Mouse (Mus musculus) adrenal gland, postnatal 4 days (tissue): ENCODE results near the gene BC024978. TPM values are rescaled to one million over a fixed set of nuclear protein-coding genes. Genes with fewer than 3 reads are reported as not detected.
A peak's percentile ranks its signal among the peaks of the same experiment; 100 is the strongest.

Experiments used
- DNase-seq, 2 experiments: peaks; one replicate each; pipeline ENCODE4 v3.0.0; 2021 to 2022; ENCODE audit warnings: low spot score in 2 of 2, mixed read lengths in 2 of 2
- microRNA-seq: library from miRNA; unstranded; fragments of <30 nt; microRNA quantifications from one replicate; pipeline ENCODE4 v1.2.0, GENCODE M21; 2021
- total RNA-seq, 2 experiments: library from RNA; stranded (reverse); gene quantifications; 2 replicates each; pipeline ENCODE4 v1.2.3; 2021

Gene BC024978
- total RNA-seq, 2 experiments from 2014 or later: 19.2 to 22.7 TPM

DNA sequence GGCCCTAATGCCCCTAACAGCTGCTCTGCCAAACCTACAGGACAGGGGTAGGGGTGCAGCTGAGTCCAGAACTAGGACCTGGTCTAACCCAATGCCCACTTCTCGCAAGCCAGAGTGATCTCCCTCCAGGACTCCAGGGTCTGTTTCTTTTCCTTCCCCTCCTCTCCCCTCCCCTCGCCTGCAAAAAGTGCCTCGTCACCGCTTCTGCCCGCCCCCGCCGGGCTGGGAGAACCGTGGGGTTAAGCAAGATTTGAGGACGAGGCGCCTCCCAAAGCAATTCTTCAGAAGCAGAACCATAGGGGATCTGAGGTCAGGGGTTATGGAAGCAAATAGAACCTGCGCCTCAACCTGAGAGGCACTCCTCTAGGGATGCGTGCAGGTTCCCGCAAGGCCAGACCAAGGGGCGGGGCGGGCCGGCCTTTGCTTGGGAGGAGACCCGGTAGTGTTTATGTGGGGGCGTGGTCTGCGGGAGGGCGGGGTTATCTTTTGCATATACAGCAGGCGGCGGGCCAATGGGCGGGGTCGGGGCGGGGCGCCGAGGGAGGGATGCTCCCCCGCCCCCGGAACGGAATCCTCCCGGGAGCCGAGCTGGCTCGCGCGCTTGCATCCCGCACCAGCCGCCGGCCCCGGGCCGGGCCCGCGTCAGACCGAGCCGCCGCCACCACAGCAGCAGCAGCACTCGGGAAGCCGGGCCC is 62.8 kb downstream of the BC024978 start, which contains the start of gene Numbl:
TSS of gene Numbl (plus strand) at position 229 of the 695 bp plus-strand sequence.
- peak; percentile 84 to 90 for DNase-seq

DNA sequence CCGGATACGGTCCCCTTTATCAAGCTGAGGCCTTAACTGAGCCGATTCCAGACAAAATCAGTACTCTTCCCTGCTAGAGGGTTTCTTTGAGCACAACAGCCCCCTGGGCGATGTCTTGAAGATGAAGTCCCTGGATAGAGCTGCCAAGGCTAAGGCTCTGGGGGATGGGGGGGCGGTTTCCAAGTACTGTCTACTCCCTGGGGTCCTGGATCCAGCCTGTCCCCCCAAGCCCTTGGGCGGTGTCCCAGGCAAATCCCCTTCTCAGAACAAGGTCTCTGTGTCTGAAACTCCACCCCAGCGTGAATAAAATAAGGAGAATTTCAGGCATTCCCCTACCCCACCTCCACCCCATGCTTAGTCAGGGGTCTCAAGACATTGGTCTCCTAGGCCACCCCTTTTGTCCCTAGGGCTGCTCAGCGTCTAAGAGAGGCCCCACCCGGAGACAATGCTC is 63.7 kb downstream of the BC024978 start:
- DNase-seq: no peak

DNA sequence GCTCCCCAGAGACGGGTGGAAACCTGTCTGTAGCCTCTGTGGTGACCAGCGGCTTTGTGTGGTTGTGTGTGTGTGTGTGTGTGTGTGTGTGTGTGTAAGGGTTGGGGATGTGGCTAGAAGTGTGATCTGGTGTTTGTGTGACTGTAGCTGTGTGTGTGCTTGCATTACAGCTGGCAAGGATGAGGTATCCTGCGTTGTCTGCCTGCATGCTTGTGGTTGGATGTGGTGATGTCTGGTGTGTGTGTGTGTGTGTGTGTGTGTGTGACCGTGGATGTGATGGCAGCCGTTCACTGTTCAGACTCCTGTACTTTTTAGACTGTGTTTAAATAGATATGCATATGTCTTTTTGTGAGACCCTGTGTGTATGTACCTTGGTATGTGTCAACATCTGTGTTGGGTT is 64.2 kb downstream of the BC024978 start:
- no peak for DNase-seq

Small RNA genes within 50 kb of the gene (microRNA-seq; reads per million reads assigned to microRNA genes)
- gene Mir1191 (not detected), gene Mir3101 (1.1 reads per million)

Other genes starting within 250 kb of the BC024978 start
- gene Cyp2a12, start 166.7 kb upstream of the BC024978 start, total RNA-seq: 10 to 100 TPM in 1 of 2 experiments, 1 to 10 TPM in 1; 2.1 to 16.2 TPM
- gene Cyp2f2, start 75.9 kb upstream of the BC024978 start, total RNA-seq: 100 to 1,000 TPM; 148 to 161 TPM
- gene Cyp2t4, start 42.1 kb upstream of the BC024978 start, total RNA-seq: not detected
- 100 to 1,000 TPM; 106 to 111 TPM for gene Egln2, start 29.0 kb upstream of the BC024978 start, total RNA-seq
- 10 to 100 TPM; 53.3 to 60.8 TPM for gene Rab4b, start 16.9 kb upstream of the BC024978 start, total RNA-seq
- not detected for gene Gm21983, start 14.7 kb upstream of the BC024978 start, total RNA-seq
- gene Mia, start 14.6 kb upstream of the BC024978 start, total RNA-seq: 1 to 10 TPM in 1 of 2 experiments, under 1 TPM in 1; 0.62 to 2.3 TPM
- gene Snrpa, start 490 bp downstream of the BC024978 start, total RNA-seq: 100 to 1,000 TPM; 102 to 104 TPM
- 10 to 100 TPM; 12.7 to 14.4 TPM for gene Itpkc, start 32.9 kb downstream of the BC024978 start, total RNA-seq
- gene Coq8b, start 37.2 kb downstream of the BC024978 start, total RNA-seq: 10 to 100 TPM; 37.1 to 42.0 TPM
- gene Numbl, start 62.7 kb downstream of the BC024978 start, total RNA-seq: 10 to 100 TPM; 21.0 to 21.1 TPM
- 100 to 1,000 TPM in 1 of 2 experiments, 10 to 100 TPM in 1; 95.4 to 102 TPM for gene Ltbp4, start 141.9 kb downstream of the BC024978 start, total RNA-seq
- 10 to 100 TPM; 22.9 to 31.7 TPM for gene Shkbp1, start 160.2 kb downstream of the BC024978 start, total RNA-seq
- 1 to 10 TPM in 1 of 2 experiments, not detected in 1; 2.5 TPM for gene Gm20479, start 161.6 kb downstream of the BC024978 start, total RNA-seq